Mouse (Mus musculus) brown adipose tissue, adult 24 weeks (tissue): ENCODE measurements around the gene Rnd3. TPM values are rescaled to one million over a fixed set of nuclear protein-coding genes. Genes with fewer than 3 reads are reported as not detected.

Experiments
- H3K27ac ChIP-seq: fragments of 200-500 bp; replicated peaks from 2 replicates; pipeline ENCODE4 v1.5.1; 2012; ENCODE audit warnings: low read depth, mild to moderate bottlenecking, low read length
- H3K4me1 ChIP-seq: fragments of 200-500 bp; 2 replicates; pipeline ENCODE4 v1.6.1; 2012; ENCODE audit warnings: low read length, mixed read lengths; ENCODE audit not compliant: control insufficient read depth, insufficient read depth, insufficient read length
- H3K4me3 ChIP-seq: fragments of 200-500 bp; 2 replicates; pipeline ENCODE4 v1.5.1; 2012; ENCODE audit warnings: low read depth, mild to moderate bottlenecking, low read length, moderate library complexity; ENCODE audit not compliant: insufficient read depth
- polyA plus RNA-seq: library from polyadenylated mRNA; stranded (reverse); fragments of >200 nt; gene quantifications from 2 replicates; pipeline ENCODE4 v1.2.4, GENCODE M21; 2012; ENCODE audit not compliant: missing spikeins, insufficient read depth, insufficient read length

Rnd3 gene
- polyA plus RNA-seq, 1 experiment, result 6.6 TPM

- no peaks in the 10 kb centered on the region for H3K4me1 ChIP-seq
- H3K27ac ChIP-seq, result no peak overlapping the region
- H3K4me3 ChIP-seq, result no peak overlapping the region
Observed at GRCm38 (mm10) chr2:51088843-51089573, 59.9 kb downstream of the Rnd3 start.

- H3K4me3 ChIP-seq, result no peak overlapping the region
- no peaks in the 10 kb centered on the region for H3K4me1 ChIP-seq
- no peak overlapping the region for H3K27ac ChIP-seq
Observed at GRCm38 (mm10) chr2:51088123-51088453, 60.8 kb downstream of the Rnd3 start.

GRCm38 (mm10) chr2:51087307-51088122 lies 61.4 kb downstream of the Rnd3 start:
- no peak overlapping the region for H3K27ac ChIP-seq
- no peak overlapping the region for H3K4me3 ChIP-seq
- no peaks in the 10 kb centered on the region for H3K4me1 ChIP-seq

- Histone ChIP-seq H3K4me3 (no peak overlapping the region), H3K4me1 (no peaks in the 10 kb centered on the region), H3K27ac (no peak overlapping the region)
Observed at GRCm38 (mm10) chr2:51085155-51085554, 63.8 kb downstream of the Rnd3 start.

GRCm38 (mm10) chr2:51082714-51083351 lies 66.1 kb downstream of the Rnd3 start:
- Histone ChIP-seq H3K4me3 (no peak overlapping the region), H3K27ac (no peak overlapping the region), H3K4me1 (no peaks in the 10 kb centered on the region)
